Mouse (Mus musculus): ENCODE measurements around the gene Ints6.

The Ints6 gene

DNA sequence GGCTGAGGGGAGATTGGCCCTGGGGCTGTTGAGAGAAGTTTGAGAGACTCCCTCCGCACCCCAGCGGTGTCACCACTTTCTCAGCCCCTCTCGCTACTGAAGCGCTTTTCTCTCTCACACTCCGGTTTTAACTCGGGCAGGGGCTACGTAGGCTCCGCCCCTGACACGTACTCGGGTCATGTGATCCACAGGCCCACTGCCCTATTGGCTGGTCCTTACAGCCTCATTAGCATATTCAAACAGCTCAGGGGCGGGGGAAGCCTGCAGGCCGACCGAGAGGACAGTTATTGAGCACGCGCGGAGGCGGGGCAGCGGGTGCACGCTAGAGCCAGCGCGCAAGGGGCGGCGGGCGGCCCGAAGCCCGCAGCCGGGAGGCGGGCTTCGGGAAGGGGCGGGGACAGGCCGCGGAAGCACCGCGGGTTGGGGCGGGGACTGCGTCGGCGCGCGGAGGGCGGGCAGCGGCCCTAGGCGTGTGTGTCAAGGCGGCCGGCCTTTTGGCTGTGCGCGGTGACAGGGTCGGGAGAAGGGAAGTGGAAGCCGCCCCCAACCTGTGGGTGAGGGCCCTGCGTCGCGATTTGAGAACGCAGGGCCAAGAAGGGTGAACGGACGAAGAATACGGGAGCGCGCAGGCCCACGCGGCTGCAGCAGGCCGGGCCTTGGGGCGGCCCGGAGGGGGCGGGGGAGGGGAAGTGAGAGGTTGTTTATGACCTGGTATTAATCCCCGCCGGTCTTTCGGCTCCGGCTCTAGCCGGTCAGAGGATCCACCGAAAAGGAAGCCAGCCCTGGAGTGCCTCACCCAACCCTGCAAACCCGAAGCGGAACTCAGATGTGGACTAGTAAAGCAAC, at the start of gene Ints6:
Gene Ints6 (minus strand): TSS at position 134 of the 846 bp plus-strand sequence.
- peak; percentile 98 for DNase-seq

DNA sequence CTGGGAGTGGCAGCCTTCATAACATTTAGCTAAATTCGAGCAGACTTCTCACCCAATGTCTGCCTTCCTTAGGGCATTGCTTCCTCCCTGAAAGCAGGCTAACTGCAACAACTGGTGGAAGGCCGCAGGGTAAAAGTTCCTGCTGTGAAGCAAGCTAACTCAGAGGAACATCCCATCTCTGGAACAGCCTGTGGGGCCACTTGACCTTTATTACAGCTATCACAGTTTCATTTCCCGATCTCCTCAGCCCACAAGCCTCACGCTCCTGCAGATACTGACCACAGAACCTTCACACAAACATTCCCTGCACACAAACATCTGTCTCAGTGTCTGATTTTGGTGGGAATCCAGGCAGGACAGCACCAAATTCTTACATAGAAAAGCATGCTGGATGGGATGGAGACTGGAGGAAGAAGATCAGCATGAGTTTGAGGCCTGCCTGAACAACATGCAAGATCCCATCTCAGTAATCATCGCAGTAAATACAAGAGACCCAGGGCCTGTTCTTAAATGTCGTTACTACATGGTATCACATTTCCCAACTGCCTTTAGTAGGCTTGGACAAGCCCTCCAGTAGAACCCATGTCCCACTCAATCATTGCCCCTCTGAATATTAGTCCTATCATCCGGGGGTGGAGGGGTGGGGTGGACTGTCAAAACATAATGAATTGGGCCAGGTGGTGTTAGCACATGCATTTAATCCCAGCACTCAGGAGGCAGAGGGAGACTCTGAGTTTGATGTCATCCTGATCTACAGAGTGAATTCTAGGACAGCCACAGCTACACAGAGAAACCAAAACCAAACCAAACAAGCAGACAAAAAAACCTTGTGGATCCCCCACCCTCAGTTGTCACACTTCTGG, 47.9 kb upstream of the Ints6 start:
- no peak for DNase-seq

DNA sequence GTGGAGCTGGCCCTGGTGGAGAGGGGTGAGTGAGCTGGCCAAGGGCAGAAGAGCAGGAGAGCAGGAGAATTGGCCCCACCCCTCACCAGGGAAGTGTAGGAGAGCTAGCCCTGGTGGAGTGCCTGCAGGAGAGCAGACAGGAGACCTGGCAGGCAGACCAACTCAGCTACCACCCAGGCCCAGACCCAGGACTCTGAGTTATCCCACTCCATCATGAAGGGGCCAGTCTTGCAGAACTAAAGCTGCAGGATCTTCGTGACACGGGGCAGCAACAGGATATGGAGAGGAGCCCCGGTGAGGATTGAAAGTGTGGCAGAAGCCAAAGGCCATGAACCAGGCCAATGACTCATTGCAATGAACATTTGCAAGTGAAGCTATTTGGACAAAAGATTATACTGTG, 46.0 kb upstream of the Ints6 start:
- DNase-seq: no peak

DNA sequence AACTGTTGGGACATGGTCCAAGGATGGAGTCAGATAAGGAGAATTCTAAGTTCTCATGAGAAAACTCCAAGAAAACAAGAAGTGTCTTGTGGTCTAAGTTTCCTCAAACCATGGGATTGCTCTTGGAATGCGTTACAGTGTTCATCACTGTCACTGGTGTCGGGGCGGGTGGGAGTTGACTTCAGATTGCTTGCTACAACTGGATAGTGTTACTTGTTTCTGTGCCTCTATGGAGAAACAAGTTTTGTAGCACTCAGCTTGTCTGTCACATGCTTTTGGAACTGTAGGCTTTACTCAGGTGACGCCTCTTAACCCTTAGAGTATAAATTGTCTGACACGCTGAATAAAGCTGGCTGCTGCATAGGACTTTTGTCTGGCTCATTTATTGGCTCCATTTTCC, 42.2 kb upstream of the Ints6 start:
- DNase-seq: no peak

DNA sequence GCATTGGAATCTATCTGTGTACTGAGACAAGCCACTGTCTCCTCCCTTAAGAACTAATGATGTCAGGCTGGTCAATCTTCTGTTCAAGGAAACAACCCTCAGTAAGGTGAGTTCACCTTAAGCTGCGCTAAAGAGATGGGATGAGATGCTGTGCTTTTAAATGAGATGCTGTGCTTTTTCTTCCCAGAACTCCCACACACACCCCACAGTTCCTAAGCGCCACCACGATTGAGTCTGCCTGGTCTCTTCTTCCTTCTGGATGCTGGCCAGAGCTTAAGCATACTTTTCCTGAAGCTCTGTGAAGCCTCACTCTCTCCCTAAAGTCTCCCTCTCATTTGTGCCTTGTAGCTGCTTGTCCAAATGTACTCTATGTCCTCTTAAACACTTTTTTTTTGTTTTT, 39.8 kb upstream of the Ints6 start:
- DNase-seq: no peak

DNA sequence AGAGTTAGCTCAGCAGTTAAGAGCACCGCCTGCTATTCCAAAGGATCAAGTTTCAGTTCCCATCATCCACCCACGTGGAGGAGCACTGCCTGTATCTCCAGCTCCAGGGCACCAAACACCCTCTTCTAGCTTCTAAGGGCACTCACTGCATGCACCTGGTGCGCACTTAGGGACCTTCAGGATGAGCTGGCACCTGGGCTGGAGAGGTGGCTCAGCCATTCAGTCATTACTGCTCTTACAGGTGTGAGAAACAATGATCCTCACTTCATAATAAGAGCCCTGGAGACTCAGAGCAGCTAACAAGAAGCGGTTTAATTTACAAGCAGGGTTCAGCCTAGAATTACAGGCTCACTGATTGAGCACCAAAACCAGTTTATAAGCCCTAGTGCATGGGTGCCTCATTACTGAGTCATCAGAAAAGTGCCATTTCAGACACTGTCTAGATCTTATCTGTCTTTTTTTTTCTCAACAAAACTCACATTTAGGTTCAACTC, 37.7 kb upstream of the Ints6 start:
- peak; percentile 10 for DNase-seq

DNA sequence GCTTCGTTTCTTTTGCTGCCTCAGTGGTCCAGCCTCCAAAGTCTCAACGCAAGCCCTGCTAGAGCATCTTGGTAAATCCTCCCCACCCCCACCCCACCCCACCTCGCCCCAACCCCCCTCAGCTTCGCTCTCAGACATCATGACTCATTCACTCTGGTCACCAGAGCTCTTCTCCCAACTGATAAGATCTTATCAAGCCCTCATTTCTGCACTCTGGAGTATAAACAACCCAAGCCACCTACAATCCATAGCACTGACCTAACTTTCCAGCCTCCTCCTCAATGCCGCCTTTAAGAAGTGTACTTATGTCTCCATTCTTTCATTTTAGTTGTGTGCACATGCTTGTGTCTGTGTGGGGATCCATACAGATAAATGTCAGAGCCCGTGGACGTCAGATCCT, 34.8 kb upstream of the Ints6 start:
- DNase-seq: no peak

DNA sequence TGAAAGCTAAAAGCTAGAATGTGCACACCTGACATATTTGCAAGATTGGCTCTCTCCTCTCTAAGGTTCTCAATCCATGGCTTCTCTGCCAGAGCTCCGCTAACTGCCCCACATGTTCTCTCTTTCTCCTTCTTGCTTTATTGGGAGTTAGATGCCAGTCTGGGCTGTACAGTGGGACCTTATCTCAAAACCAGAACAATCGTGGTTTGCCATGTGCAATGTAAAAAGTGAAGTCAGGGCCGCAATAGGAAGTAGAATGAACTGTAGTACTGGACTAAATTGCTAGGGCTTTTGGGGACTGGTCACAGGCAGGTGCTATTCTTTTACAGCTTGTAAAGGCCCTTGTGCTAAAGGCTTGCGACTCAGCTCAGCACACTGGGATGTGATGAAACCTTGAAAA, 28.3 kb upstream of the Ints6 start:
- no peak for DNase-seq

DNA sequence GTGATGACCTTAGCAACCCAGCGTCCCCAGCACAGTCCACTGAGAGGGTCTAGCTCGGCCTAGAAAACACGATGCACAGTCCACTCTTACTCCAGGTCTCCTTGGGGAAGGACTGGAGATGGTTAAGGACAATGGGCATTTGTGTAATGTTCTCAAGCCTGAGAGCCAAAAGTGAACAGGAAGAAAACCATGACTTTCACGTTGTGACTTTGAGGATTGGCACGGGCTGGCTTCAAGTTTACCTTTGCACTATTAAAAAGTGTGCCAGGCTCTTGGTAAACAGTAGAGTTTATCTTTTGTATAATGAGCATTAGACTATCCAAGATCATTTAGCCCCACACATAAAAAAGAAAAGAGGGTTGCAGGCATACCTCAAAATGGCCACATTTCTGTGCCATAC, 22.0 kb upstream of the Ints6 start:
- DNase-seq: no peak

DNA sequence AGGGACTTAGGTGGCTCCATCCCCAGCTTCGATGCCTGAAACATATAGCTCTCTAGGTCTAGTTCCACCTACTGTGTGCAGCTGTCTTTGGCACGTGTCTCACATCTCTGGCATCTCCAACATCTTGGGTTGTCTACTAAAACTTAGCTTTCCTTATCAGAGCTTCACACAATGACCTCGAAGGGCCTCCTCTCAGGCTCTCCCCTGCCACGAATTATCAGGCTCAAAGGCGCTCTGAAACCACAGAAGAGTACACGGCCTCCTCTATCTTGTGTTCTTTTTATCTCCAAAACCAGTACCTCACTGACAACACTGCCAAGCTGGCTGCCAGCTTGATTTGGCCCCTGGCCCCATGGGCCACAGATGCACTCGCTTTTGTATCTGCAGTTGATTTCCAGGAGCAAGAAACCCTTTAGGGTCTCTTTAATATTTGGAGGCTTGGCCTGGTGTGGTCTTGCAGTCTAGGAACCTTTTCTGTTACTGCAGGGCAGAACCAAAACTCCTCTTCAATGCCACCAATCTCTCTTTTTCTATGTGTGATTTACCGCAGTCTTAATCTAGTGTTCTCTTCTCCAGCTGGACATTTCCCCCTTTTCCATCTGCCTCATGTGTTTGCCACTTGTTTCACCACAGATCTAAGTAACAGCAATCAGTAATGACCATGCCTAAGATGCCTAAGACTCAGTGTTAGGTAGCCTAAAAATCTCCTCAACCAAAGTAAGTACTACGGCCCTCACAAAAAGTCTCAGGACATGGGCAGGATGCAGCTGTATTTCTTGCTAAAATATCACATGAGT, 19.7 kb upstream of the Ints6 start:
- DNase-seq: no peak

DNA sequence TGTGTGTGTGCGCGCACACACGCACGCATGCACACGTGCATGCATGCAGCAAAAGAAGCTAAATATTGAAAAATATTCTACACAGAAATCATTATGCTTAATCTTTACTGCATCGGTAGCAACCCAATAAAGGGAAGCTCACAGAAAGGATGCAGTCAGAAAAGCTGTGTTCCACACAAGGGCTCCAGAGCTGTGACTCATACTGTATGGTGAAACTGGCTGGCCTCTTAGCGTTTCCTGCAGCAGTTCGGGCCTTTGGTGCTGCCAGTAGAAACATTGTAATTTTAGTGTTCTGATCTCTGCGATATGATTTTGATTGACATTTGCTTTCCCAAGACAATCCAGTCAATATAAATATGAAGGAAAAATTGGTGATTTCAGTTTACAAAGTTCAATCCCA, 17.1 kb upstream of the Ints6 start:
- no peak for DNase-seq

DNA sequence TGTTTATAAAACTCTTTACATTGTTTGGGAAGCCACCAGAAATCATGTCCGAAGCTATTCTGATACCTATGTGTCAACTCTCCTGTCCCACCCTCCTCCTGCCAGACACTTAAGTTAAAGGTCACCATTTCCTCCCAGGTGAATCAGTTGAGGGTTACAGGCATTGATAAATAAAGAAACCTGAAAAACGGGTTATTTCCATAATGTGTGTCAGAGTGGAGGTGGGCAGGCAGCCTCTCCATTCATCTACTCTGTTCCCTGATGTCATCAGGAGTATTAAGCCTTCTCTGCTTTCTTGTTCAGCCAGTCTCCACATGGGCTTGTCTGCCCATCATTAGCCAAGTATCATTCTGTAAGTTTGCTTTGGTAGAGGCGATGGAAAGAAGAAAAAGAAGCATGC, 14.1 kb upstream of the Ints6 start:
- no peak for DNase-seq

DNA sequence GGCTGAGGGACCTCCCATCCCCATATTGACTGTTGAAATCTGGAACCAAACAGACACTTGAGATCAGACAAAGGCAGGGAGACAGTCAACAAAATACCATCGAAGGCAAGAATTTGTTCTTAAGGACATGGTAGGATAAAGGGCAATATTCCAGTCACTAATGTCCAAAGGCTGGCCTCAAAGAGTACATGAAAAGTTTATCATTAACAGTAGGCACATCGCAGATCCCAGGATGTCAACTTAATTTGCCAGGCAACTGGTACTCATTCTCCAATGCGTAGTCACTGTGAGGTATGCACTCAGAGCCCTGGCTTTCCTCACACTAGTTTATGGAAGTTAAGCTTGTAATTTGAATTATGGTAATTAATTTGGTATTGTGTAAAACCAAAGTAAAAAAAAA, 13.3 kb upstream of the Ints6 start:
- no peak for DNase-seq

DNA sequence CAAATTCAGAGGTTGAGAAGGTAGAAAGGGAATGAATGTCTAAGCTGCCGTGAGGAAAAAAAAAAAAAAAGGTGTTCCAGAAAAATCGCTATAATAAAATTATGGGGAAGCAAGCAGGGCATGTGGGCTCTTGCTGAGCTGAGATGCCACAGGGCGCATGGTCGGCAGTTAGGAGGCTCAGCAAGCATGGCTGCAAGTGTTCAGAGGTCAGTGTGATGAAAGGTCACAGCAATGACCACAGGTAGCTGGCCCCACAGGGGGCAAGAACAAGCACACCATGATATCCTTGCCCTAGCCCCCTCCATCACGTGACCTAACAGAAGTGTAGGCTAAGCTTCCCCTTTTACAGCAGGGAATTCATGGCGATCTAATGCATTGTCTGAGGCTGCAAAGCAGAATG, 12.8 kb upstream of the Ints6 start:
- no peak for DNase-seq

DNA sequence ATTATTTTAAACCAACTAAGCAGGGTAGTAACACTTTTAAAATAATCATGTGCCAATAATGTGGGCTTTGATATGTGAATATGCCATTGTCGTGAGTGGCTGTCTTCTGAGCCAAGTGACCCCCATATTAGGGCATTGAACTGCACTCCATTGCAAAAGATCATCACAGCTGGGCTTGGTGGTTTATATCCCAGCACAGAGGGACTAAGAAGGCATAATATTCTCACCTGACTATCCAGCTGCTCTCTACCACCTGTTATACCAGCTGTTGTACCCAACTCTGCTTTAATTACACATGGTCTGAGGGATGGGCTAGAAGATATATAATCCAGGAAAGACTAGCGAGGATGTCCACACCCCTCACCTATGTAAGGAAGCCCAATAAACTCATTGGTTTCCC, 4.4 kb upstream of the Ints6 start:
- DNase-seq: no peak

DNA sequence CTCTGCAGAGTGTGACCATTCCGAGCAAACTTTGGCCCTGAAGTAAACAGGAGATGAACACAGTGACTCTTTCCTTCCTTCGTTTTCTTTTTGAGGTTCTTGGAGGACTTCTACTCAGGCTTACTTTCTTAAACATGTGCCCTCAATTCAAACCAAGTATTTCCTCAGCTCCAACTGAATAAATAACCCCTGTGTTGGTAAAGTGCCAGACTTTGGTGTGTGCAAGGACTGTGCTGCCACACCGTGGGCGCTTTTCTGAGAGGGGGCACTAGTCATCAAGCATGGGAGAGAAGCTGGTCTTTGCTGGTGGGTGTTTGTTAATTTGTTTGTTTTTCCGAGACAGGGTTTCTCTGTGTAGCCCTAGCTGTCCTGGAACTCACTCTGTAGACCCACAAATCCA, 3.4 kb upstream of the Ints6 start:
- peak; percentile 26 for DNase-seq

DNA sequence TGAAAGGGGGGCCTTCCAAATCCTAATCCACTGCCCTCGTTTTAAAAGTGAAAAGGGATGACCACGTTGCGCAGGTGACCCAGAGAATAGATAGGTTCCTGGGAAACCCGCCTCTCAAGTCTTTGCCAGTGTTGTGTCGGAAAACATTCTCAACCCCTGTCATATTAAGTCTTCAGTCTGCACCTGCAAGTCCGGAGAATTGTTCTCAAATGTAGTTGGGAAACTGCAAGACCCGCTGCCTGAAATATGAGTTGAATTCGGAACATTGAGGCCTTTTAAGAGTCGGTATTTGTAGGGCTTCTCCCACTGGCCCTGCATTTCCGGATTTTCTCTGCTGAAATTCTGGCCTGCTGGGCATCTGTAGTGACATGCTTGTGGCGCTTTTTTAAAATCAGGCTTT, 974 bp upstream of the Ints6 start:
- peak; percentile 44 for DNase-seq

DNA sequence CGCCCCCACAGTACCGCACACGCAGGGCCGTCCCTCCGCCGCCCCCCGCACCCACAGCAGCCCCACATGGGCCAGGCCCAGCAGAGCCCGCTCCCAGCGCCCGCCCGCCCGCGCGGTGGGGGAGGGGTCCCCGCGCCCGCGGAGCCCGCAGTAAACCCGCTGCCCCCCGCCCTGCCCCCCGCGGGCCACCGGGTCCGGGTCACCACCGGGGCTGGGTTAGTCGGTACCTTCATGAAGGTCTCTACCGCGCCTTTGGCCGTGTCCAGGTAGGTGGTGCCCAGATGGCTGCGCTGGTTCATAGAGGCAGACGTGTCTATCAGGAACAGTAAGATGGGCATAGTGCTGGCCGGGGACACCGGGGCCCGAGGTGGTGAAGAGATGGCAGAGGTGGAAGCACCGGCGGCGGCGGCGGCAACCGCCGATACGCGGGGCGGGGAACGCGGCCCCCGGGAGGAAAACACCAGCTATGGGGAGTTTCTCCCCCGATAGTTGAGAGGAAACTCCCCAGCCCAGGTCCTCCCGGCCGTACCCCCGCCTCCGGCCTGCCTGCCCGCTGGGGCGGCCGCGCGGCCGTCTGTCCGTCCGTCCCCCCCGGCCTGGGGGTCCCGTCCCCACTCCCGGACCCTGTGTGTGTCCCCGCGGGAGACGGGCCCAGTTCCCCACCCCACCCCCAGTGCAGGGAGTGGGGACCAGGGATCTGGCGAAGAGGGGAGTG, 491 bp downstream of the Ints6 start:
- peak; percentile 73 for DNase-seq

DNA sequence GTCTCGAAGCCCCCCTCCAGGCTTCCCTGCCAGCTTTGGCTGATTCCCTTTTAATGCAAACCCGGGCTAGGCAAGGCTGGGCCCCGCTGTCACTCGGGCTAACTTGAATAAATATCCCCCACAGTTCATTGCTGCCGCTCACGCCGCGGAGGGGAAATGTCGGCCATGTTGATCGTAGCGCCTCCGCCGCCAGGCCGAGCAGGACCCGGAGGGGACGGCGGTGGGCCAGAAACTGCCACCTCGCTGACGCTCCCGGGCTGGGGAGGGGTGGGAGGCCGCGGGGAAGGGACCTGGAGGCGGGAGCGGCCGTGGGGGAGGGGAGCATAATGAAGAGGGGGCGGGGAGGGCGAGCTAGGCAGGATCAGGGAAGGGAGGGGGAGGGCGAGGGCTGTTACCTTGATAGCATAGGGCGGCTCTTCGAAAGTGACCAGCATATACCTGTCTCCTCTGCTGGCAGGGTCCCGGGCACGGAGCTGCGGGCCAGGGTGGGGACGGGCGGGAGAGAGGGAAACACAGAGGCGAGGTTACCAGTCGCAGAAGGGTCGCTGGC, 1.1 kb downstream of the Ints6 start:
- peak; percentile 76 for DNase-seq

DNA sequence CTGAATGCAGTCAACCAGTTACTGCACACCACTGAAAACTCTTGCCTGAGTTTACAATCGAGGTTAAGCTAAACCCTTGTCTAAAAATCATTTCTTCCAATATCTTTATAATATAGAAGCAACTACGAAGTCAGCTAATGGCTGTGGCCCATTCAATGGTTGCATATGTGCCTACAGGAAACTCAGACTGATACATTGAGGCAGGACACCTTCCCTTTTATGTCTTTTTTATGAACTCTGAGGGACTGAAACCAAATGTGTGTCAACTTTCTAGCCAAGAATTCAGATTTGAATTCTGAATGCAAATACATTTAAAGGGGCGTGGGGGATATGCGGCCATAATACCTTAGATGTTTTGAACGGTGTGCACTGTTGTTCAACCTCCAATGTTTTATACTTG, 2.3 kb downstream of the Ints6 start:
- DNase-seq: no peak

DNA sequence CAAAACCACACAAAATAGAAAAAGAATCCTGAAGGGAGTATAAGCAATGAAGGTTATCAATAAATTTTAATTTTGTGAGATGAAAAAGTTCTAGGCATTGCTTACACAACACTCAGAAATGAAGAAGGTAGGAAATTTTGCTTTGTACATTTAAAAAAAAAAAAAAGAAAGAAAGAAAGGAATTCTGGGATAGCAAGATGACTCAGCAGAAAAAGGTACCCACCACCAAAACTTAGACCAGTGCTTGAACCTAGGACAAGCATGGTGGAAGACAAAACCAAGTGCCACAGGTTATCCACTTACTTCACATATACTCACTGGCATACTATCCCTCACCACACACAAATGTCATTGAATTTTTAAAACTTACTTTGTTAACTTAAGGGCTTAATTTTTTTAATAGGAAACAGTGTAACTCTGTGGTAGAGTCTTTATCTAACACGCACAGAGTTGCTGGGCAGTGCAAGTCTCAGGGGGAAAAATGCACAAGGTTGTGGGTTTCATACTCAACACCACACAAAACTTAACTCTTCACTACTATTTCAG, 5.8 kb downstream of the Ints6 start:
- no peak for DNase-seq

DNA sequence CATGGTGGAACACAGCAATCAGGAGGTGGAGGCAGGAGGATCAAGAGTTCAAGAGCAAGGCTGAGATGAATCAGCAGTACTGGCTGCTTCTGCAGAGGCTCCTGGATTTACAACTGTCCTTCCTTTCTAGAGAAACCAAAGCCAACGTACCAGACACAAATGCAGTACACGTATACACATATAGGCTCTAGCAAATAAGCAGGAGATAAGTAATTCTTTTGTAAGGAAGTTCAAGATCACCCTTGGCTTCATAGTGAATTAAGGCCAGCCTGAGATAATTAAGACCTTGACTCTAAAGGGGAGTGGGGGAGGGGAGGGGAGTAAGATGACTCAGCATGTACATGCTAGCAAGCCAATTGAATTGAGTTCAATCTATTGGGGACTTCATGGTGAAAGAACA, 9.5 kb downstream of the Ints6 start:
- no peak for DNase-seq

Measured in thymus, postnatal 14 days (tissue).